Mouse (Mus musculus) MEL (cell line): ENCODE measurements around the gene Snx29. TPM values are rescaled to one million over a fixed set of nuclear protein-coding genes. Genes with fewer than 3 reads are reported as not detected.

ENCODE experiments used
- DNase-seq: peaks from one replicate; pipeline ENCODE4 v3.0.0; 2011; ENCODE audit warnings: low read depth, low spot score
- H3K27ac ChIP-seq: 2 replicates; pipeline ENCODE4 v1.5.1; 2012; ENCODE audit warnings: low read depth, mild to moderate bottlenecking, control low read depth, low read length, moderate library complexity; ENCODE audit not compliant: control insufficient read depth
- H3K27me3 ChIP-seq, 2 experiments: fragments of 150-350 bp in 1 of 2; sonication (generic) in 1 of 2; 2 replicates each; pipeline ENCODE4 v1.6.1; 2012; ENCODE audit warnings: low read length in 2 of 2, mild to moderate bottlenecking in 2 of 2, improper control_type of control experiment in 1 of 2, moderate library complexity in 1 of 2; ENCODE audit not compliant: insufficient read depth in 2 of 2, control insufficient read depth in 1 of 2
- H3K36me3 ChIP-seq, 2 experiments: 2 replicates each; pipeline ENCODE4 v1.6.1; 2012 to 2014; ENCODE audit warnings: low read length in 2 of 2, improper control_type of control experiment in 1 of 2, inconsistent platforms in 1 of 2, mild to moderate bottlenecking in 1 of 2; ENCODE audit not compliant: insufficient read depth in 2 of 2, control insufficient read depth in 1 of 2
- H3K4me1 ChIP-seq, 2 experiments: fragments of 150-350 bp in 1 of 2; sonication (generic) in 1 of 2; 2 replicates each; pipeline ENCODE4 v1.6.1; 2012; ENCODE audit warnings: low read length in 2 of 2, improper control_type of control experiment in 1 of 2, mild to moderate bottlenecking in 1 of 2; ENCODE audit not compliant: insufficient read depth in 2 of 2, control insufficient read depth in 1 of 2
- H3K4me3 ChIP-seq, 2 experiments: fragments of 150-350 bp in 1 of 2; sonication (generic) in 1 of 2; 2 replicates each; pipeline ENCODE4 v1.5.1; 2012; ENCODE audit warnings: low read depth in 2 of 2, low read length in 2 of 2, mild to moderate bottlenecking in 2 of 2, moderate library complexity in 2 of 2, control low read depth in 1 of 2, improper control_type of control experiment in 1 of 2; ENCODE audit not compliant: control insufficient read depth in 1 of 2, insufficient read depth in 1 of 2
- H3K79me2 ChIP-seq: 2 replicates; pipeline ENCODE4 v1.6.1; 2012; ENCODE audit warnings: mild to moderate bottlenecking, low read length, moderate library complexity; ENCODE audit not compliant: control insufficient read depth, poor library complexity, insufficient read depth
- H3K9ac ChIP-seq: 2 replicates; pipeline ENCODE4 v1.6.1; 2012; ENCODE audit warnings: low read depth, mild to moderate bottlenecking, control low read depth, low read length, moderate library complexity; ENCODE audit not compliant: control insufficient read depth, poor library complexity, severe bottlenecking
- H3K9me3 ChIP-seq: fragments of 150-350 bp; sonication (generic); replicated peaks from 2 replicates; pipeline ENCODE4 v1.6.1; 2012; ENCODE audit warnings: mild to moderate bottlenecking, low read length, improper control_type of control experiment, moderate library complexity; ENCODE audit not compliant: insufficient read depth
- CHD1 ChIP-seq: IDR thresholded peaks from 2 replicates; pipeline ENCODE4 v1.6.1; 2012; ENCODE audit warnings: low read depth, mild to moderate bottlenecking, inconsistent platforms, low read length, improper control_type of control experiment
- CTCF ChIP-seq, 3 experiments: IDR thresholded peaks in 2 of 3; conservative IDR thresholded peaks in 1 of 3; 2 replicates each; pipeline ENCODE4 v1.5.1; 2011 to 2012; ENCODE audit warnings: low read length in 3 of 3, low read depth in 2 of 3, mild to moderate bottlenecking in 2 of 3, improper control_type of control experiment in 1 of 3, inconsistent platforms in 1 of 3, mixed read lengths in 1 of 3, moderate library complexity in 1 of 3; ENCODE audit not compliant: control insufficient read depth in 1 of 3, insufficient read depth in 1 of 3, poor library complexity in 1 of 3, severe bottlenecking in 1 of 3
- ELF1 ChIP-seq: IDR thresholded peaks from 2 replicates; pipeline ENCODE4 v1.6.1; 2014; ENCODE audit warnings: low read depth, mild to moderate bottlenecking, inconsistent platforms, low read length, improper control_type of control experiment, moderate library complexity
- GABPA ChIP-seq: IDR thresholded peaks from 2 replicates; pipeline ENCODE4 v1.6.1; 2012; ENCODE audit warnings: low read depth, mild to moderate bottlenecking, inconsistent platforms, low read length, improper control_type of control experiment, moderate library complexity
- KAT2A ChIP-seq: conservative IDR thresholded peaks from 2 replicates; pipeline ENCODE4 v1.6.1; 2012; ENCODE audit warnings: low read depth, low read length, improper control_type of control experiment, inconsistent platforms
- MAFK ChIP-seq: IDR thresholded peaks from 2 replicates; pipeline ENCODE4 v1.6.1; 2011; ENCODE audit warnings: low read depth, mild to moderate bottlenecking, low read length, improper control_type of control experiment, borderline replicate concordance
- MAX ChIP-seq: IDR thresholded peaks from 2 replicates; pipeline ENCODE4 v1.6.1; 2011; ENCODE audit warnings: low read length, improper control_type of control experiment
- MAZ ChIP-seq: IDR thresholded peaks from 2 replicates; pipeline ENCODE4 v1.6.1; 2012; ENCODE audit warnings: low read depth, mild to moderate bottlenecking, inconsistent platforms, low read length, improper control_type of control experiment
- MEF2A ChIP-seq: IDR thresholded peaks from 2 replicates; pipeline ENCODE4 v1.6.1; 2014; ENCODE audit warnings: low read depth, mild to moderate bottlenecking, inconsistent platforms, low read length, improper control_type of control experiment; ENCODE audit not compliant: poor library complexity, insufficient replicate concordance, severe bottlenecking; ENCODE audit errors: extremely low read depth
- MYB ChIP-seq: IDR thresholded peaks from 2 replicates; pipeline ENCODE4 v1.6.1; 2011; ENCODE audit warnings: mild to moderate bottlenecking, low read depth, low read length, improper control_type of control experiment
- MYC ChIP-seq: IDR thresholded peaks from 2 replicates; pipeline ENCODE4 v1.6.1; 2011; ENCODE audit warnings: low read depth, mild to moderate bottlenecking, low read length, improper control_type of control experiment, moderate library complexity
- NELFE ChIP-seq: IDR thresholded peaks from 2 replicates; pipeline ENCODE4 v1.6.1; 2011; ENCODE audit warnings: low read depth, low read length, improper control_type of control experiment
- NRF1 ChIP-seq: IDR thresholded peaks from 2 replicates; pipeline ENCODE4 v1.6.1; 2014; ENCODE audit warnings: low read depth, mild to moderate bottlenecking, inconsistent platforms, low read length, improper control_type of control experiment, moderate library complexity; ENCODE audit not compliant: poor library complexity, insufficient read depth, severe bottlenecking
- RAD21 ChIP-seq: IDR thresholded peaks from 2 replicates; pipeline ENCODE4 v1.6.1; 2011; ENCODE audit warnings: mild to moderate bottlenecking, low read depth, low read length, improper control_type of control experiment
- SMC3 ChIP-seq: IDR thresholded peaks from 2 replicates; pipeline ENCODE4 v1.6.1; 2011; ENCODE audit warnings: low read depth, low read length, improper control_type of control experiment
- TBP ChIP-seq: IDR thresholded peaks from 2 replicates; pipeline ENCODE4 v1.8.0; 2011; ENCODE audit warnings: low read depth, low read length, improper control_type of control experiment
- USF2 ChIP-seq, 2 experiments: IDR thresholded peaks; 2 replicates each; pipeline ENCODE4 v1.6.1; 2011 to 2012; ENCODE audit warnings: improper control_type of control experiment in 2 of 2, low read length in 2 of 2, borderline replicate concordance in 1 of 2, inconsistent platforms in 1 of 2, low read depth in 1 of 2, mild to moderate bottlenecking in 1 of 2; ENCODE audit not compliant: insufficient read depth in 1 of 2
- ZC3H11A ChIP-seq: IDR thresholded peaks from 2 replicates; pipeline ENCODE4 v1.6.1; 2012; ENCODE audit warnings: low read depth, mild to moderate bottlenecking, inconsistent platforms, low read length, improper control_type of control experiment
- ZMIZ1 ChIP-seq: IDR thresholded peaks from 2 replicates; pipeline ENCODE4 v1.6.1; 2012; ENCODE audit warnings: low read depth, mild to moderate bottlenecking, inconsistent platforms, low read length, improper control_type of control experiment, moderate library complexity
- ZNF384 ChIP-seq: IDR thresholded peaks from 2 replicates; pipeline ENCODE4 v1.6.1; 2012; ENCODE audit warnings: low read depth, mild to moderate bottlenecking, inconsistent platforms, low read length, improper control_type of control experiment
- polyA plus RNA-seq, 2 experiments: library from polyadenylated mRNA; stranded (reverse) in 1 of 2; unstranded in 1 of 2; fragments of >175 nt in 1 of 2; fragments of >200 nt in 1 of 2; gene quantifications; 2 replicates each; pipeline versions ENCODE4 v1.2.1 to v1.2.4; 2012; ENCODE audit warnings: low replicate concordance in 2 of 2, low read depth in 1 of 2; ENCODE audit not compliant: insufficient read length in 2 of 2, insufficient read depth in 1 of 2, missing spikeins in 1 of 2
- total RNA-seq: library from RNA; depleted of rRNA; stranded (reverse); fragments of 300-350 nt; gene quantifications from 2 replicates; pipeline ENCODE4 v1.2.3, GENCODE M21; 2012

Snx29 gene
- total and polyA plus RNA-seq, 3 experiments: 0.72 to 0.73 TPM; not detected in 1

GRCm38 (mm10) chr16:11624121-11624520 lies 301.4 kb downstream of the Snx29 start:
- H3K9me3 ChIP-seq: no peaks in the 10 kb centered on the region
- H3K79me2 ChIP-seq: no peaks in the 10 kb centered on the region
- DNase-seq: no peak
- H3K9ac ChIP-seq: no peak overlapping the region
- no peak overlapping the region for H3K4me3 ChIP-seq
- TF ChIP-seq TBP (no peak), RAD21 (no peak), ZNF384 (no peak), NRF1 (no peak), MYB (no peak), ZC3H11A (no peak), USF2 (IDR thresholded peaks at IDR 0.05; ENCODE audit: borderline replicate concordance in 1 of 2, insufficient read depth in 1 of 2, low read depth in 1 of 2, low read length in 2 of 2) (no peak), GABPA (no peak), NELFE (no peak), CHD1 (no peak), ZMIZ1 (no peak), SMC3 (no peak), MAFK (no peak), KAT2A (no peak), CTCF (IDR thresholded peaks at IDR 0.05 in 2 of 3, conservative IDR thresholded peaks at IDR 0.05 in 1 of 3; ENCODE audit: control insufficient read depth in 1 of 3, insufficient read depth in 1 of 3, low read depth in 2 of 3, low read length in 3 of 3, poor library complexity in 1 of 3, severe bottlenecking in 1 of 3) (no peak), ELF1 (no peak), MYC (no peak)
- TF ChIP-seq, all 39 proteins: peak for 0
- H3K27ac ChIP-seq: no peak overlapping the region
- H3K36me3 ChIP-seq: no peaks in the 10 kb centered on the region
- H3K4me1 ChIP-seq: no peaks in the 10 kb centered on the region
- H3K27me3 ChIP-seq: no peaks in the 10 kb centered on the region

GRCm38 (mm10) chr16:11626004-11626481 lies 303.3 kb downstream of the Snx29 start:
- Histone ChIP-seq H3K4me1 (no peaks in the 10 kb centered on the region), H3K79me2 (no peaks in the 10 kb centered on the region)
- TF ChIP-seq MAZ (no peak), MYC (no peak), NELFE (no peak), MAX (no peak), MEF2A (no peak), CTCF (IDR thresholded peaks at IDR 0.05 in 2 of 3, conservative IDR thresholded peaks at IDR 0.05 in 1 of 3; ENCODE audit: control insufficient read depth in 1 of 3, insufficient read depth in 1 of 3, low read depth in 2 of 3, low read length in 3 of 3, poor library complexity in 1 of 3, severe bottlenecking in 1 of 3) (no peak), RAD21 (no peak)
- TF ChIP-seq, all 39 proteins: peak for 0
- no peaks in the 10 kb centered on the region for H3K36me3 ChIP-seq
- no peak overlapping the region for H3K4me3 ChIP-seq
- H3K9ac ChIP-seq: no peak overlapping the region
- no peak overlapping the region for H3K27ac ChIP-seq
- no peak for DNase-seq
- H3K27me3 ChIP-seq: no peaks in the 10 kb centered on the region
- no peaks in the 10 kb centered on the region for H3K9me3 ChIP-seq
